Mouse (Mus musculus): ENCODE results near the gene Ncoa1. TPM values are rescaled to one million over a fixed set of nuclear protein-coding genes. Genes with fewer than 3 reads are reported as not detected.

The Ncoa1 gene
- polyA plus RNA-seq, 1 experiment from 2014 or later: 7.1 TPM

GRCm38 (mm10) chr12:4232777-4233176 lies 244.2 kb downstream of the Ncoa1 start:
- ATAC-seq (ENCODE audit: low FRiP score, low read depth): no peak
- Histone ChIP-seq H3K36me3 (peaks cover 20% of the 10 kb centered on the region), H3K27ac (replicated peaks) (no peak overlapping the region), H3K9ac (replicated peaks) (0 out of 2 replicates have a peak overlapping the region, but pooled peaks have one; percentile 12), H3K4me2 (replicated peaks) (peak overlapping the region; percentile 66), H3K27me3 (no peaks in the 10 kb centered on the region), H3K4me1 (peaks cover 18% of the 10 kb centered on the region), H3K9me3 (no peaks in the 10 kb centered on the region), H3K4me3 (peak overlapping the region; percentile 64)
- 59% methylated on average over 4 of the region's 4 CpGs for WGBS

GRCm38 (mm10) chr12:4230156-4230555 lies 246.8 kb downstream of the Ncoa1 start:
- no peak overlapping the region for H3K4me3 ChIP-seq
- 91% methylated on average over 7 of the region's 7 CpGs for WGBS
- no peak overlapping the region for H3K9ac ChIP-seq (replicated peaks)
- peaks cover 18% of the 10 kb centered on the region for H3K4me1 ChIP-seq
- ATAC-seq (ENCODE audit: low FRiP score, low read depth): no peak
- no peak overlapping the region for H3K4me2 ChIP-seq (replicated peaks)
- peaks cover 44% of the 10 kb centered on the region for H3K36me3 ChIP-seq
- no peaks in the 10 kb centered on the region for H3K9me3 ChIP-seq
- no peaks in the 10 kb centered on the region for H3K27me3 ChIP-seq
- H3K27ac ChIP-seq (replicated peaks): no peak overlapping the region

DNA sequence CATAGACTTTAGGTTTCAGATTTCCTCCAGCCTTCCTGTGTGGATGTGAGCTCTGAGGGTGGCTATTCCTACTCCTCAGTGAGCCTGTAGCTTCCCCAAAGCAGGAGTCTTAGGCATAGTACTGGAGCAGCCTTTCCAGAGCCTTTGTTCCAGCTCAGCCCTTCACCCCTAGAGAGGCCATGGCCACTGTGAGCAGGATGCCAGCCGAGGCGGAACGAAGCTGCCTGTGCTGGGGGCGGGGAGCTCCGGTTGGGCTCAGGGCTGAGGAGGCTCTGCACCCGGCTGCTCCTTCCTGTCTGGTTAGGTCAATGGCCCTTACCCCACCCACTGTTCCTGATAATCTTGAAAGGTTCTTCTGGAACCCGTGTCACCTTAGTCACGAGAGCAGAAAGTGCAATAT lies 264.1 kb downstream of the Ncoa1 start:
- WGBS: 60% methylated on average over 8 of the region's 8 CpGs
- ATAC-seq (ENCODE audit: low FRiP score, low read depth): no peak
- no peaks in the 10 kb centered on the region for H3K9me3 ChIP-seq
- H3K4me3 ChIP-seq: no peak overlapping the region
- H3K4me2 ChIP-seq (replicated peaks): no peak overlapping the region
- H3K27me3 ChIP-seq: no peaks in the 10 kb centered on the region
- peaks cover 63% of the 10 kb centered on the region for H3K36me3 ChIP-seq
- no peak overlapping the region for H3K9ac ChIP-seq (replicated peaks)
- no peak overlapping the region for H3K27ac ChIP-seq (replicated peaks)
- H3K4me1 ChIP-seq: no peaks in the 10 kb centered on the region

DNA sequence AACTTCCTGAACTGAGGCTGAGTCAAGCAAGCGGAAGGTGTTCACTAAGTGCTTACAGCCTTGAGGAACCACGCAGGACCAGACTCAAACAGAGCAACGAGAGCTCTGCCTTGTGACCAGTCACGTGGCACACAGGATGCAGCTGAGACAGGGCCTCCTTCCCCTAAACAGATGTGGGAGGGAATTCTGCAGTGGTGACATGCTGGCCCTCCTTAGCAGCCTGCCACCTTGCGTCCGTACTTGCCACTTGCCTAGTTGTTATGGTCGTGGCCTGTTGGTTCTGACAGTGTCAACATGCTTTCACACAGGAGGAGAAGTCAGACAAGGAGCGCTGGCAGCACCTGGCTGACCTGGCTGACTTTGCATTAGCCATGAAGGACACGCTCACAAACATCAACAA lies 265.8 kb downstream of the Ncoa1 start:
- Histone ChIP-seq H3K9ac (replicated peaks) (no peak overlapping the region), H3K27ac (replicated peaks) (no peak overlapping the region), H3K27me3 (no peaks in the 10 kb centered on the region), H3K4me3 (no peak overlapping the region), H3K36me3 (peaks cover 62% of the 10 kb centered on the region), H3K4me1 (no peaks in the 10 kb centered on the region), H3K9me3 (no peaks in the 10 kb centered on the region), H3K4me2 (replicated peaks) (no peak overlapping the region)
- ATAC-seq (ENCODE audit: low FRiP score, low read depth): no peak
- WGBS: 91% methylated on average over 9 of the region's 9 CpGs

DNA sequence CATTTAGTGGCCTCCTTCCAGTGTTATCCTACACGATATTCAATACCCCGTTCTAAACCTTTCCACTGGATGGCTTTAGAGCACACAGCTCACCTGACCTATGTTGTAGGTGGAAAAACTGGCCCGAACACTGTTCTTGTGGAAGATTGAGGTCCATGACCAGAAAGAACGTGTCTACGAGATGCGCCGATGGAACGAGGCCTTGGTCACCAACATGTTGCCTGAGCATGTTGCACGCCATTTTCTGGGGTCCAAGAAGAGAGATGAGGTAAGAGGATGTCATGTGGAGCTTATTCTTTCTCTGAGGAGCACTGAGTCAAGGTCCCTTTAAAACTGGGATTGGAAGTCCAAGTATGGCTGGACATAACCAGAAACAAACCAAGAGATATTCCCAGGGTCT lies 267.8 kb downstream of the Ncoa1 start:
- no peak for ATAC-seq (ENCODE audit: low FRiP score, low read depth)
- no peaks in the 10 kb centered on the region for H3K4me1 ChIP-seq
- H3K36me3 ChIP-seq: peaks cover 53% of the 10 kb centered on the region

GRCm38 (mm10) chr12:4208405-4209133 lies 268.4 kb downstream of the Ncoa1 start:
- Histone ChIP-seq H3K4me1 (no peaks in the 10 kb centered on the region), H3K27ac (replicated peaks) (no peak overlapping the region), H3K9me3 (no peaks in the 10 kb centered on the region), H3K4me3 (no peak overlapping the region), H3K9ac (replicated peaks) (no peak overlapping the region), H3K4me2 (replicated peaks) (no peak overlapping the region), H3K27me3 (no peaks in the 10 kb centered on the region), H3K36me3 (peaks cover 47% of the 10 kb centered on the region)
- ATAC-seq (ENCODE audit: low FRiP score, low read depth): 0 out of 2 replicates have a peak, but pooled peaks have one; percentile 27
- WGBS: 83% methylated on average over 15 of the region's 15 CpGs

More for the DNA sequence above, 267.8 kb downstream of the Ncoa1 start:
- H3K4me2 ChIP-seq (replicated peaks): no peak overlapping the region
- H3K27me3 ChIP-seq: no peaks in the 10 kb centered on the region
- WGBS: 96% methylated on average over 9 of the region's 9 CpGs
- no peak overlapping the region for H3K9ac ChIP-seq (replicated peaks)
- no peaks in the 10 kb centered on the region for H3K9me3 ChIP-seq
- H3K27ac ChIP-seq (replicated peaks): no peak overlapping the region
- no peak overlapping the region for H3K4me3 ChIP-seq

- 94% methylated on average over 11 of the region's 11 CpGs for WGBS
- Histone ChIP-seq H3K9ac (replicated peaks) (no peak overlapping the region), H3K4me1 (no peaks in the 10 kb centered on the region), H3K4me2 (replicated peaks) (no peak overlapping the region), H3K36me3 (peaks cover 38% of the 10 kb centered on the region), H3K4me3 (no peak overlapping the region), H3K27ac (replicated peaks) (no peak overlapping the region), H3K27me3 (no peaks in the 10 kb centered on the region), H3K9me3 (no peaks in the 10 kb centered on the region)
- no peak for ATAC-seq (ENCODE audit: low FRiP score, low read depth)
Observed at GRCm38 (mm10) chr12:4206106-4206505, 270.9 kb downstream of the Ncoa1 start.

DNA sequence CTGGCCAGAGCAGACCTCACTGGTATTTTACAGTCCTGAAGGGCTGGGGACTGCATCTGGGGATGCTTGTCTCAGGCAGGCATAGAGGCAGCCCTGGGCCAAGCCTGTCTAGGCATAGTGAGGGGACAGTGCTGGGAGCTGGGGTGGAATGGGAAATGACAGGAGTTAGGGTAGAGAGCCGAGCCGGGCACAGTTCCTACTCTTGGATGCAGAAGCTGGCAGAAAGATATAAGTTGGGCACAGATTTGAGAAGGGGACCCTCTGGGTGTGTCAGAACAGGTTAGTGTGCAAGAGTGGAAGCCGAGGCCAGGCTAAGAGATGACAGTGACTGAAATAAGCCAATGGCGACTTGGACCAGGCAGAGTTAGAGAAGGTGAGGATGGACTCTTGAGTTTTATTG lies 274.8 kb downstream of the Ncoa1 start:
- Histone ChIP-seq H3K4me3 (no peak overlapping the region), H3K4me2 (replicated peaks) (no peak overlapping the region), H3K27ac (replicated peaks) (no peak overlapping the region), H3K27me3 (no peaks in the 10 kb centered on the region), H3K9ac (replicated peaks) (no peak overlapping the region), H3K4me1 (no peaks in the 10 kb centered on the region), H3K9me3 (no peaks in the 10 kb centered on the region), H3K36me3 (peaks cover 30% of the 10 kb centered on the region)
- no peak for ATAC-seq (ENCODE audit: low FRiP score, low read depth)
- WGBS: 92% methylated on average over 4 of the region's 4 CpGs

GRCm38 (mm10) chr12:4201454-4202200 lies 275.4 kb downstream of the Ncoa1 start:
- Histone ChIP-seq H3K27me3 (no peaks in the 10 kb centered on the region), H3K4me3 (no peak overlapping the region), H3K27ac (replicated peaks) (no peak overlapping the region), H3K4me1 (no peaks in the 10 kb centered on the region), H3K9me3 (no peaks in the 10 kb centered on the region), H3K9ac (replicated peaks) (no peak overlapping the region), H3K36me3 (peaks cover 25% of the 10 kb centered on the region), H3K4me2 (replicated peaks) (no peak overlapping the region)
- 87% methylated on average over 13 of the region's 13 CpGs for WGBS
- no peak for ATAC-seq (ENCODE audit: low FRiP score, low read depth)

- no peak overlapping the region for H3K27ac ChIP-seq (replicated peaks)
- H3K36me3 ChIP-seq: peaks cover 10% of the 10 kb centered on the region; the same call in 1 of the 2 replicates
- H3K9ac ChIP-seq (replicated peaks): no peak overlapping the region
- 95% methylated on average over 11 of the region's 11 CpGs for WGBS
- H3K4me3 ChIP-seq: no peak overlapping the region
- H3K4me1 ChIP-seq: no peaks in the 10 kb centered on the region
- ATAC-seq (ENCODE audit: low FRiP score, low read depth): no peak
- H3K27me3 ChIP-seq: no peaks in the 10 kb centered on the region
- H3K9me3 ChIP-seq: no peaks in the 10 kb centered on the region
- H3K4me2 ChIP-seq (replicated peaks): no peak overlapping the region
Observed at GRCm38 (mm10) chr12:4199271-4199670, 277.7 kb downstream of the Ncoa1 start.

DNA sequence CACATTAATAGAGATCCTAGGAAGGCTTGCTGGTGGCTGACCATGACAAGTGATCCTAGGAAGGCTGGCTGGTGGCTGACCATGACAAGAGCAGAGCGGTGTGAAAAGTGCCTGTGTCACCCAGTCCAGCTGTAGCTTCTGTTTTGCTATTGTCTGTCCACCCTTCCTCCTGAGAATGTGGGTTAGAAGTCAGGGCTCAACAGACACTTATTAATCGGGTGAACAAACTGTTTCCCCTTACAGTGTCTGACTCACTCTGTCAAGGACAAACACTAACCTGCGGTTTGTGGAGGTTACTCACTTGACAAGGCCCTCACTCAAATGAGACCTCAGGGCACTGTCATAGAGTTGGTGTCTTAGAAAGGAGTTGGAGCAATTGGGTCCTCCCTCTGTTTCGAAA lies 278.3 kb downstream of the Ncoa1 start:
- H3K4me1 ChIP-seq: no peaks in the 10 kb centered on the region
- H3K9me3 ChIP-seq: no peaks in the 10 kb centered on the region
- ATAC-seq (ENCODE audit: low FRiP score, low read depth): no peak
- H3K27ac ChIP-seq (replicated peaks): no peak overlapping the region
- H3K36me3 ChIP-seq: peaks cover 10% of the 10 kb centered on the region; the same call in 1 of the 2 replicates
- WGBS: 96% methylated on average over 4 of the region's 4 CpGs
- H3K27me3 ChIP-seq: no peaks in the 10 kb centered on the region
- H3K9ac ChIP-seq (replicated peaks): no peak overlapping the region
- H3K4me3 ChIP-seq: no peak overlapping the region
- no peak overlapping the region for H3K4me2 ChIP-seq (replicated peaks)

All from midbrain, embryonic 12.5 days (tissue).